Mouse (Mus musculus): ENCODE data around the gene Hip1r. TPM values are rescaled to one million over a fixed set of nuclear protein-coding genes. Genes with fewer than 3 reads are reported as not detected.

Gene Hip1r
- polyA plus RNA-seq, 1 experiment from 2014 or later = 31.2 TPM

- 41% methylated on average over 12 of the region's 12 CpGs for WGBS
- no peak for ATAC-seq (ENCODE audit: insufficient read depth, low FRiP score)
- H3K4me3 ChIP-seq (replicated peaks; ENCODE audit: low read length) = peak overlapping the region; percentile 77
- no peaks in the 10 kb centered on the region for H3K36me3 ChIP-seq (ENCODE audit: control insufficient read depth, insufficient read depth, low read length)
- no peaks in the 10 kb centered on the region for H3K27me3 ChIP-seq (ENCODE audit: control insufficient read depth, insufficient read depth, low read length)
- peaks cover 51% of the 10 kb centered on the region for H3K4me1 ChIP-seq (ENCODE audit: control insufficient read depth, insufficient read depth, low read length)
- peak overlapping the region; percentile 63 for H3K4me2 ChIP-seq (ENCODE audit: low read depth, low read length)
- H3K9ac ChIP-seq (ENCODE audit: low read length) = peak overlapping the region; percentile 93
- no peaks in the 10 kb centered on the region for H3K9me3 ChIP-seq (replicated peaks; ENCODE audit: control insufficient read depth, low read length)
- peak overlapping the region; percentile 95 for H3K27ac ChIP-seq (ENCODE audit: low read length)
Observed at GRCm38 (mm10) chr5:124030386-124031067, 57.1 kb downstream of the Hip1r start.

- Histone ChIP-seq H3K27ac (ENCODE audit: low read length) (peak overlapping the region; percentile 95), H3K36me3 (ENCODE audit: control insufficient read depth, insufficient read depth, low read length) (no peaks in the 10 kb centered on the region), H3K9me3 (replicated peaks; ENCODE audit: control insufficient read depth, low read length) (no peaks in the 10 kb centered on the region), H3K4me2 (ENCODE audit: low read depth, low read length) (peak overlapping the region; percentile 63), H3K4me3 (replicated peaks; ENCODE audit: low read length) (peak overlapping the region; percentile 77), H3K9ac (ENCODE audit: low read length) (peak overlapping the region; percentile 93), H3K4me1 (ENCODE audit: control insufficient read depth, insufficient read depth, low read length) (peaks cover 43% of the 10 kb centered on the region), H3K27me3 (ENCODE audit: control insufficient read depth, insufficient read depth, low read length) (no peaks in the 10 kb centered on the region)
- peak; percentile 56 for ATAC-seq (ENCODE audit: insufficient read depth, low FRiP score)
- 2% methylated on average over 26 of the region's 26 CpGs for WGBS
Observed at GRCm38 (mm10) chr5:124031068-124031955, 57.9 kb downstream of the Hip1r start.

- Histone ChIP-seq H3K4me3 (replicated peaks; ENCODE audit: low read length) (peak within 1 kb of the TSS; percentile 77), H3K36me3 (ENCODE audit: control insufficient read depth, insufficient read depth, low read length) (no peaks in the 10 kb centered on the region), H3K4me1 (ENCODE audit: control insufficient read depth, insufficient read depth, low read length) (peaks cover 40% of the 10 kb centered on the region), H3K27ac (ENCODE audit: low read length) (peak within 1 kb of the TSS; percentile 95), H3K4me2 (ENCODE audit: low read depth, low read length) (peak within 1 kb of the TSS; percentile 63), H3K27me3 (ENCODE audit: control insufficient read depth, insufficient read depth, low read length) (no peaks in the 10 kb centered on the region), H3K9me3 (replicated peaks; ENCODE audit: control insufficient read depth, low read length) (no peaks in the 10 kb centered on the region), H3K9ac (ENCODE audit: low read length) (peak within 1 kb of the TSS; percentile 93)
- peak; percentile 87 for ATAC-seq (ENCODE audit: insufficient read depth, low FRiP score)
- WGBS = under 1% methylated on average over 52 of the region's 52 CpGs
Observed at GRCm38 (mm10) chr5:124032001-124032508, 58.6 kb downstream of the Hip1r start, which contains the start of gene Vps37b. Gene Vps37b, minus strand, starts transcription at chr5:124032270.

GRCm38 (mm10) chr5:124034471-124034870 is 61.0 kb downstream of the Hip1r start:
- peaks cover 20% of the 10 kb centered on the region for H3K4me1 ChIP-seq (ENCODE audit: control insufficient read depth, insufficient read depth, low read length)
- WGBS = 74% methylated on average over 11 of the region's 11 CpGs
- ATAC-seq (ENCODE audit: insufficient read depth, low FRiP score) = no peak

GRCm38 (mm10) chr5:124035406-124035805 is 62.0 kb downstream of the Hip1r start:
- Histone ChIP-seq H3K36me3 (ENCODE audit: control insufficient read depth, insufficient read depth, low read length) (no peaks in the 10 kb centered on the region), H3K4me3 (replicated peaks; ENCODE audit: low read length) (no peak overlapping the region), H3K27ac (ENCODE audit: low read length) (no peak overlapping the region), H3K9me3 (replicated peaks; ENCODE audit: control insufficient read depth, low read length) (no peaks in the 10 kb centered on the region), H3K4me1 (ENCODE audit: control insufficient read depth, insufficient read depth, low read length) (peaks cover 10% of the 10 kb centered on the region), H3K9ac (ENCODE audit: low read length) (no peak overlapping the region), H3K27me3 (ENCODE audit: control insufficient read depth, insufficient read depth, low read length) (no peaks in the 10 kb centered on the region), H3K4me2 (ENCODE audit: low read depth, low read length) (no peak overlapping the region)
- WGBS = 69% methylated on average over 9 of the region's 9 CpGs
- ATAC-seq (ENCODE audit: insufficient read depth, low FRiP score) = no peak

More at GRCm38 (mm10) chr5:124034471-124034870, 61.0 kb downstream of the Hip1r start:
- Histone ChIP-seq H3K27ac (ENCODE audit: low read length) (no peak overlapping the region), H3K4me2 (ENCODE audit: low read depth, low read length) (no peak overlapping the region), H3K36me3 (ENCODE audit: control insufficient read depth, insufficient read depth, low read length) (no peaks in the 10 kb centered on the region), H3K27me3 (ENCODE audit: control insufficient read depth, insufficient read depth, low read length) (no peaks in the 10 kb centered on the region), H3K4me3 (replicated peaks; ENCODE audit: low read length) (no peak overlapping the region), H3K9me3 (replicated peaks; ENCODE audit: control insufficient read depth, low read length) (no peaks in the 10 kb centered on the region), H3K9ac (ENCODE audit: low read length) (no peak overlapping the region)

- no peak overlapping the region for H3K4me3 ChIP-seq (replicated peaks; ENCODE audit: low read length)
- no peak overlapping the region for H3K9ac ChIP-seq (ENCODE audit: low read length)
- no peaks in the 10 kb centered on the region for H3K27me3 ChIP-seq (ENCODE audit: control insufficient read depth, insufficient read depth, low read length)
- H3K36me3 ChIP-seq (ENCODE audit: control insufficient read depth, insufficient read depth, low read length) = no peaks in the 10 kb centered on the region
- no peak for ATAC-seq (ENCODE audit: insufficient read depth, low FRiP score)
- H3K9me3 ChIP-seq (replicated peaks; ENCODE audit: control insufficient read depth, low read length) = no peaks in the 10 kb centered on the region
- no peak overlapping the region for H3K4me2 ChIP-seq (ENCODE audit: low read depth, low read length)
- peaks cover 6% of the 10 kb centered on the region; the same call in 1 of the 2 replicates for H3K4me1 ChIP-seq (ENCODE audit: control insufficient read depth, insufficient read depth, low read length)
- no peak overlapping the region for H3K27ac ChIP-seq (ENCODE audit: low read length)
- WGBS = 67% methylated on average over 8 of the region's 8 CpGs
Observed at GRCm38 (mm10) chr5:124035806-124036205, 62.4 kb downstream of the Hip1r start.

- no peaks in the 10 kb centered on the region for H3K27me3 ChIP-seq (ENCODE audit: control insufficient read depth, insufficient read depth, low read length)
Observed at GRCm38 (mm10) chr5:124036341-124036740, 62.9 kb downstream of the Hip1r start.

GRCm38 (mm10) chr5:124036836-124037235 is 63.4 kb downstream of the Hip1r start:
- Histone ChIP-seq H3K4me1 (ENCODE audit: control insufficient read depth, insufficient read depth, low read length) (no peaks in the 10 kb centered on the region), H3K27me3 (ENCODE audit: control insufficient read depth, insufficient read depth, low read length) (no peaks in the 10 kb centered on the region), H3K36me3 (ENCODE audit: control insufficient read depth, insufficient read depth, low read length) (no peaks in the 10 kb centered on the region), H3K9ac (ENCODE audit: low read length) (no peak overlapping the region), H3K4me3 (replicated peaks; ENCODE audit: low read length) (no peak overlapping the region), H3K4me2 (ENCODE audit: low read depth, low read length) (no peak overlapping the region), H3K9me3 (replicated peaks; ENCODE audit: control insufficient read depth, low read length) (no peaks in the 10 kb centered on the region), H3K27ac (ENCODE audit: low read length) (no peak overlapping the region)
- ATAC-seq (ENCODE audit: insufficient read depth, low FRiP score) = no peak
- 64% methylated on average over 5 of the region's 5 CpGs for WGBS

More at GRCm38 (mm10) chr5:124036341-124036740, 62.9 kb downstream of the Hip1r start:
- no peak for ATAC-seq (ENCODE audit: insufficient read depth, low FRiP score)
- Histone ChIP-seq H3K4me1 (ENCODE audit: control insufficient read depth, insufficient read depth, low read length) (0 out of 2 replicates have a peak, but pooled peaks cover 1% of the 10 kb centered on the region), H3K9me3 (replicated peaks; ENCODE audit: control insufficient read depth, low read length) (no peaks in the 10 kb centered on the region), H3K4me2 (ENCODE audit: low read depth, low read length) (no peak overlapping the region), H3K9ac (ENCODE audit: low read length) (no peak overlapping the region), H3K27ac (ENCODE audit: low read length) (no peak overlapping the region), H3K36me3 (ENCODE audit: control insufficient read depth, insufficient read depth, low read length) (no peaks in the 10 kb centered on the region), H3K4me3 (replicated peaks; ENCODE audit: low read length) (no peak overlapping the region)
- WGBS = 32% methylated on average over 6 of the region's 6 CpGs

- no peak for ATAC-seq (ENCODE audit: insufficient read depth, low FRiP score)
- H3K4me1 ChIP-seq (ENCODE audit: control insufficient read depth, insufficient read depth, low read length) = peaks cover 9% of the 10 kb centered on the region
- no peaks in the 10 kb centered on the region for H3K9me3 ChIP-seq (replicated peaks; ENCODE audit: control insufficient read depth, low read length)
- WGBS = 81% methylated on average over 6 of the region's 6 CpGs
- no peaks in the 10 kb centered on the region for H3K27me3 ChIP-seq (ENCODE audit: control insufficient read depth, insufficient read depth, low read length)
- H3K9ac ChIP-seq (ENCODE audit: low read length) = no peak overlapping the region
- H3K4me2 ChIP-seq (ENCODE audit: low read depth, low read length) = no peak overlapping the region
- no peaks in the 10 kb centered on the region for H3K36me3 ChIP-seq (ENCODE audit: control insufficient read depth, insufficient read depth, low read length)
- no peak overlapping the region for H3K4me3 ChIP-seq (replicated peaks; ENCODE audit: low read length)
- no peak overlapping the region for H3K27ac ChIP-seq (ENCODE audit: low read length)
Observed at GRCm38 (mm10) chr5:124039602-124040001, 66.2 kb downstream of the Hip1r start.

Data from stomach, embryonic 16.5 days (tissue).